Mouse (Mus musculus): ENCODE data around the gene Use1.

Use1 gene

GRCm38 (mm10) chr8:71403107-71403885, 36.6 kb downstream of the Use1 start:
- 91% methylated on average over 6 of the region's 6 CpGs for WGBS

GRCm38 (mm10) chr8:71404011-71404410, 37.4 kb downstream of the Use1 start:
- WGBS, result 88% methylated on average over 8 of the region's 8 CpGs

GRCm38 (mm10) chr8:71404951-71405351, 38.3 kb downstream of the Use1 start:
- WGBS, result 50% methylated on average over 9 of the region's 9 CpGs

GRCm38 (mm10) chr8:71405401-71406098, 38.9 kb downstream of the Use1 start, which contains the start of gene Ankle1:
Gene Ankle1 (plus strand): TSS chr8:71406010.
- WGBS, result 13% methylated on average over 33 of the region's 33 CpGs

GRCm38 (mm10) chr8:71406099-71407015, 39.7 kb downstream of the Use1 start:
- WGBS, result under 1% methylated on average over 55 of the region's 55 CpGs

GRCm38 (mm10) chr8:71407441-71407840, 40.8 kb downstream of the Use1 start:
- WGBS, result 96% methylated on average over 14 of the region's 14 CpGs

- 92% methylated on average over 4 of the region's 4 CpGs for WGBS
Measured at GRCm38 (mm10) chr8:71408231-71408630, 41.6 kb downstream of the Use1 start.

GRCm38 (mm10) chr8:71411535-71412273, 45.1 kb downstream of the Use1 start:
- 48% methylated on average over 11 of the region's 11 CpGs for WGBS

Data from cerebral cortex, adult 2 months (tissue).